Mouse (Mus musculus) heart, adult 2 months (tissue): ENCODE data around the gene Lypd6b.

ENCODE experiments used
- CTCF ChIP-seq: fragments of 200-600 bp; IDR thresholded peaks from 2 replicates; pipeline ENCODE4 v1.8.1; 2022; ENCODE audit warnings: antibody characterized with exemption, mild to moderate bottlenecking, moderate library complexity
- POLR2A ChIP-seq: fragments of 200-500 bp; IDR thresholded peaks from 2 replicates; pipeline ENCODE4 v1.6.1; 2011; ENCODE audit warnings: mild to moderate bottlenecking, low read depth, low read length, control low read depth; ENCODE audit not compliant: insufficient read depth

DNA sequence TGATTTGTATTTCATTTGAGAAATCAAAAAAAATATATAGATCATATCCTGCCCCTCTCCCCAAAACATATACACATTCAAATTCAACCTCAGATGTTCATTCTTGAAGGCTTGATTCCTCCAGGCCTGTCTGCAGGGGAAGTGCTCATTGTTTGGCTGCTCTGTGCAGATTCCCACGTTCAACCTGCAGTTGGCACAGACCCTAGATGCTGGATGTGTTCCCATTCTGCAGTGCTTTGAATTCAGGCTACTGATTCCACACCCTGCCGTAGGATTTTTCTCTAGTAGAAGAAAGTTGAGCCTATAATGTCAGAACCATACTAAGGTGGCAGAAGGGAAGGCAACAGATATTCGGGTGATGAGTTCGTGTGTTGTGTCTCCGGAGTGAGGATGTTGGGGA lies 195.5 kb downstream of the Lypd6b start:
- TF ChIP-seq CTCF (no peak), POLR2A (no peak)
